Comparison of ENCODE assay signal across 8 mouse cellular contexts in genomic region chr3:89419571-89419970, GRCm38 (mm10). TPM values are rescaled to one million over a fixed set of nuclear protein-coding genes. Genes with fewer than 3 reads are reported as not detected.
DNase-seq lines count a peak whose midpoint lies in the region; ATAC-seq lines count a peak whose summit lies in the region.

No protein-coding gene starts in this region.

- H3K9ac ChIP-seq in limb, embryonic 13.5 days: peak overlapping the region; percentile 77
- H3K9ac ChIP-seq in midbrain, embryonic 15.5 days: peak overlapping the region; percentile 65

- H3K27ac ChIP-seq in forebrain, embryonic 10.5 days: peak overlapping the region; percentile 93
- peak overlapping the region; percentile 96 for H3K27ac ChIP-seq in hindbrain, embryonic 10.5 days
- peak overlapping the region; percentile 98 for H3K27ac ChIP-seq in limb, embryonic 13.5 days
- H3K27ac ChIP-seq in midbrain, embryonic 15.5 days: peak overlapping the region; percentile 83

- ATAC-seq in limb, embryonic 13.5 days (ENCODE audit: low FRiP score, low read depth): no peak
- no peak for ATAC-seq in midbrain, embryonic 15.5 days (replicated peaks)

- DNase-seq in retina, embryonic 14.5 days (ENCODE audit: low spot score): peak; percentile 16
- DNase-seq in retina, postnatal 1 day: no peak
- DNase-seq in forebrain, embryonic 10.5 days (ENCODE audit: extremely low spot score, low spot score): peak; percentile 27
- DNase-seq in hindbrain, embryonic 10.5 days (ENCODE audit: low spot score): peak; percentile 51
- DNase-seq in thymus, postnatal 0 days (ENCODE audit: low spot score): no peak
- no peak for DNase-seq in left cerebral cortex, postnatal 14 days (ENCODE audit: low spot score in 2 of 2)

- H3K4me2 ChIP-seq in limb, embryonic 13.5 days (replicated peaks): peak overlapping the region; percentile 88
- peak overlapping the region; percentile 98 for H3K4me2 ChIP-seq in midbrain, embryonic 15.5 days

- H3K9me3 ChIP-seq in forebrain, embryonic 10.5 days: no peaks in the 10 kb centered on the region
- H3K9me3 ChIP-seq in hindbrain, embryonic 10.5 days: no peaks in the 10 kb centered on the region
- H3K9me3 ChIP-seq in limb, embryonic 13.5 days: no peaks in the 10 kb centered on the region
- no peaks in the 10 kb centered on the region for H3K9me3 ChIP-seq in midbrain, embryonic 15.5 days

- H3K4me1 ChIP-seq in forebrain, embryonic 10.5 days: peaks cover 61% of the 10 kb centered on the region
- peaks cover 55% of the 10 kb centered on the region for H3K4me1 ChIP-seq in hindbrain, embryonic 10.5 days (replicated peaks)
- H3K4me1 ChIP-seq in limb, embryonic 13.5 days: peaks cover 51% of the 10 kb centered on the region
- H3K4me1 ChIP-seq in midbrain, embryonic 15.5 days: peaks cover 37% of the 10 kb centered on the region

- intact Hi-C loops in left cerebral cortex, postnatal 14 days (cut with DNase I): no loop called here

- peak overlapping the region; percentile 71 for H3K4me3 ChIP-seq in forebrain, embryonic 10.5 days
- H3K4me3 ChIP-seq in hindbrain, embryonic 10.5 days: peak overlapping the region; percentile 70
- H3K4me3 ChIP-seq in limb, embryonic 13.5 days: peak overlapping the region; percentile 68
- peak overlapping the region; percentile 60 for H3K4me3 ChIP-seq in midbrain, embryonic 15.5 days

- H3K36me3 ChIP-seq in forebrain, embryonic 10.5 days (replicated peaks): peaks cover 41% of the 10 kb centered on the region
- H3K36me3 ChIP-seq in hindbrain, embryonic 10.5 days: peaks cover 37% of the 10 kb centered on the region
- peaks cover 36% of the 10 kb centered on the region for H3K36me3 ChIP-seq in limb, embryonic 13.5 days
- H3K36me3 ChIP-seq in midbrain, embryonic 15.5 days (replicated peaks): peaks cover 7% of the 10 kb centered on the region

- WGBS in forebrain, embryonic 10.5 days: 4% methylated on average over 9 of the region's 9 CpGs
- WGBS in hindbrain, embryonic 10.5 days: 3% methylated on average over 9 of the region's 9 CpGs
- WGBS in limb, embryonic 13.5 days: under 1% methylated on average over 9 of the region's 9 CpGs
- 3% methylated on average over 9 of the region's 9 CpGs for WGBS in midbrain, embryonic 15.5 days

- no peaks in the 10 kb centered on the region for H3K27me3 ChIP-seq in forebrain, embryonic 10.5 days (ENCODE audit: poor library complexity, severe bottlenecking)
- no peaks in the 10 kb centered on the region for H3K27me3 ChIP-seq in hindbrain, embryonic 10.5 days (ENCODE audit: insufficient read depth, poor library complexity, severe bottlenecking)
- no peaks in the 10 kb centered on the region for H3K27me3 ChIP-seq in limb, embryonic 13.5 days
- no peaks in the 10 kb centered on the region for H3K27me3 ChIP-seq in midbrain, embryonic 15.5 days (replicated peaks)

RNA-seq across cellular contexts. Expression of gene Shc1, which starts 1.3 kb away (rescaled TPM):
- 49.4 and 53.2 TPM in 2 replicates for polyA plus RNA-seq in forebrain, embryonic 10.5 days (2016; fragmentation: Nextera tagmentation; extraction: Ambion mirVana)
- 58.3 and 68.1 TPM in 2 replicates for polyA plus RNA-seq in hindbrain, embryonic 10.5 days (2016; fragmentation: Nextera tagmentation; extraction: Ambion mirVana)
- 102 and 108 TPM in 2 replicates for polyA plus RNA-seq in limb, embryonic 13.5 days (2015; fragmentation: Nextera tagmentation; extraction: Ambion mirVana)
- 17.2 and 19.8 TPM in 2 replicates for polyA plus RNA-seq in midbrain, embryonic 15.5 days (2015; fragmentation: Nextera tagmentation; extraction: Ambion mirVana)
- 37.2 and 44.7 TPM in 2 replicates for polyA plus RNA-seq in thymus, postnatal 0 days (2015; fragmentation: Nextera tagmentation; extraction: Ambion mirVana)
- total RNA-seq in left cerebral cortex, postnatal 14 days (2021): 10 to 100 TPM; 12.6 to 14.5 TPM

RNA-seq across cellular contexts. Expression of gene Cks1b, which starts 1.4 kb away (rescaled TPM):
- 681 and 720 TPM in 2 replicates for polyA plus RNA-seq in forebrain, embryonic 10.5 days (2016; fragmentation: Nextera tagmentation; extraction: Ambion mirVana)
- polyA plus RNA-seq in hindbrain, embryonic 10.5 days (2016; fragmentation: Nextera tagmentation; extraction: Ambion mirVana): 535 and 648 TPM in 2 replicates
- 508 and 542 TPM in 2 replicates for polyA plus RNA-seq in limb, embryonic 13.5 days (2015; fragmentation: Nextera tagmentation; extraction: Ambion mirVana)
- polyA plus RNA-seq in midbrain, embryonic 15.5 days (2015; fragmentation: Nextera tagmentation; extraction: Ambion mirVana): 86.7 and 91.2 TPM in 2 replicates
- 466 and 485 TPM in 2 replicates for polyA plus RNA-seq in thymus, postnatal 0 days (2015; fragmentation: Nextera tagmentation; extraction: Ambion mirVana)
- 1 to 10 TPM; 3.5 to 4.0 TPM for total RNA-seq in left cerebral cortex, postnatal 14 days (2021)

RNA-seq across cellular contexts. Expression of gene Flad1, which starts 7.9 kb away (rescaled TPM):
- polyA plus RNA-seq in forebrain, embryonic 10.5 days (2016; fragmentation: Nextera tagmentation; extraction: Ambion mirVana): 27.0 and 29.8 TPM in 2 replicates
- 28.3 and 31.9 TPM in 2 replicates for polyA plus RNA-seq in hindbrain, embryonic 10.5 days (2016; fragmentation: Nextera tagmentation; extraction: Ambion mirVana)
- 27.1 and 28.2 TPM in 2 replicates for polyA plus RNA-seq in limb, embryonic 13.5 days (2015; fragmentation: Nextera tagmentation; extraction: Ambion mirVana)
- polyA plus RNA-seq in midbrain, embryonic 15.5 days (2015; fragmentation: Nextera tagmentation; extraction: Ambion mirVana): 35.9 and 36.5 TPM in 2 replicates
- 29.5 and 32.6 TPM in 2 replicates for polyA plus RNA-seq in thymus, postnatal 0 days (2015; fragmentation: Nextera tagmentation; extraction: Ambion mirVana)
- 10 to 100 TPM; 30.6 to 31.4 TPM for total RNA-seq in left cerebral cortex, postnatal 14 days (2021)

RNA-seq across cellular contexts. Expression of gene Pygo2, which starts 10.4 kb away (rescaled TPM):
- polyA plus RNA-seq in forebrain, embryonic 10.5 days (2016; fragmentation: Nextera tagmentation; extraction: Ambion mirVana): 34.9 and 40.9 TPM in 2 replicates
- 46.0 and 50.4 TPM in 2 replicates for polyA plus RNA-seq in hindbrain, embryonic 10.5 days (2016; fragmentation: Nextera tagmentation; extraction: Ambion mirVana)
- polyA plus RNA-seq in limb, embryonic 13.5 days (2015; fragmentation: Nextera tagmentation; extraction: Ambion mirVana): 49.7 and 50.3 TPM in 2 replicates
- polyA plus RNA-seq in midbrain, embryonic 15.5 days (2015; fragmentation: Nextera tagmentation; extraction: Ambion mirVana): 44.0 and 45.6 TPM in 2 replicates
- polyA plus RNA-seq in thymus, postnatal 0 days (2015; fragmentation: Nextera tagmentation; extraction: Ambion mirVana): 21.3 and 22.3 TPM in 2 replicates
- 10 to 100 TPM; 52.7 to 60.6 TPM for total RNA-seq in left cerebral cortex, postnatal 14 days (2021)

RNA-seq across cellular contexts. Expression of gene Pbxip1, which starts 16.9 kb away (rescaled TPM):
- polyA plus RNA-seq in forebrain, embryonic 10.5 days (2016; fragmentation: Nextera tagmentation; extraction: Ambion mirVana): 16.4 and 16.6 TPM in 2 replicates
- 21.1 and 21.6 TPM in 2 replicates for polyA plus RNA-seq in hindbrain, embryonic 10.5 days (2016; fragmentation: Nextera tagmentation; extraction: Ambion mirVana)
- 34.1 and 35.2 TPM in 2 replicates for polyA plus RNA-seq in limb, embryonic 13.5 days (2015; fragmentation: Nextera tagmentation; extraction: Ambion mirVana)
- 15.7 and 18.4 TPM in 2 replicates for polyA plus RNA-seq in midbrain, embryonic 15.5 days (2015; fragmentation: Nextera tagmentation; extraction: Ambion mirVana)
- 23.1 and 27.3 TPM in 2 replicates for polyA plus RNA-seq in thymus, postnatal 0 days (2015; fragmentation: Nextera tagmentation; extraction: Ambion mirVana)
- total RNA-seq in left cerebral cortex, postnatal 14 days (2021): 10 to 100 TPM; 39.5 to 40.3 TPM

Comparison
In these comparisons a context has a peak if more than half of its experiments do, and no peak if none do; other contexts are left out.
1. DNase-seq: peak in retina, embryonic 14.5 days (single experiment), forebrain, embryonic 10.5 days (single experiment) and hindbrain, embryonic 10.5 days (single experiment); none in retina, postnatal 1 day (single experiment), thymus, postnatal 0 days (single experiment) and left cerebral cortex, postnatal 14 days (0 of 2).
2. Peak in every context shown above with its lines, with median percentiles within 50 percentile points of each other: H3K27ac ChIP-seq and H3K4me3 ChIP-seq.